Mouse (Mus musculus) granulocyte monocyte progenitor cell, adult 5-6 weeks (primary cell): ENCODE data around the gene Ctnnd2. TPM values are rescaled to one million over a fixed set of nuclear protein-coding genes. Genes with fewer than 3 reads are reported as not detected.

Experiments
- ATAC-seq: replicated peaks from 2 replicates; pipeline ENCODE4 v1.8.0; 2016; ENCODE audit warnings: mild to moderate bottlenecking, moderate TSS enrichment, inconsistent platforms; ENCODE audit not compliant: poor library complexity, severe bottlenecking
- total RNA-seq, 2 experiments: library from RNA; stranded (forward) in 1 of 2; stranded (reverse) in 1 of 2; fragments of 200-712, 200-1000 nt in 1 of 2; fragments of >200 nt in 1 of 2; fragmentation: Nextera tagmentation in 1 of 2; gene quantifications; 2 replicates each; pipeline ENCODE4 v1.2.3; 2014 to 2017

Ctnnd2 gene
- total RNA-seq, 2 experiments from 2014 or later = not detected

GRCm38 (mm10) chr15:30795723-30796122, 623.3 kb downstream of the Ctnnd2 start:
- no peak for ATAC-seq

DNA sequence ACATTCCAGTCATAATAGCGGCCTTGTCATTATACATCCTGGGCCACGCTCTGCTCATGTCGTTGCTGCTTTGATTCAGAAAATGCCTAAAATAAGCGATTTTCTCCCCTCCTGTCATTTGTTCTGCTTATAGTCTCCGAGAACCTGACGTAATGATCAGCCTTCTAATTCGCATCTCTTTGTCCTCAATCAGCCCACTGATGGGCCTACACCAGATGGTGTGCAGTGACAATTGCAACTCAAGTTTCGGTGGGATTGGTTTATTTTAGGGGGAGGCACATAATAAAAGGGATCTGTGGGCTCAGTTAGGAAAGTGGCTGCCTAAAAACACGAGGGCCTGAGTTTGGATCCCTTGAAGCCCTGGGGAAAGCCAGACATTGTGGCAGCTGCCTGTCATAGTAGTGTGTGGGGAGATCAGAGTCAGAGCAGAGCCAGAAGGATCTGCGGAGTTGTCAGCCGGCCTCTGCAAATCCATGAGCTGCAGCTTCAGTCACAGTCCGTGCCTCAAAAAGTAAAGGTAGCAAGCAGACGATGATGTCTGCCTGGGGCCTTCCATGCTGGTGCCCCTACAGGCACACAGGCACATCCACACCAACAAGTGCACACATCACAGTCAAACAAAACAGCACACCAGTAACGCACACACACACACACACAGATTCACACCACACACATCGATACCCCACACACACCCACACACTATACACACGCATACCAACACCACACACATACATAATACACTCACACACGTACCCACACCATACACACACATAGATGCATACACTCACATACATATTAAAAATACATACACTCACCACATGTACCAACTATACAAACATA, 655.3 kb downstream of the Ctnnd2 start:
- ATAC-seq = no peak

GRCm38 (mm10) chr15:30857277-30858176, 685.1 kb downstream of the Ctnnd2 start:
- no peak for ATAC-seq

GRCm38 (mm10) chr15:30867429-30867828, 695.0 kb downstream of the Ctnnd2 start:
- no peak for ATAC-seq

DNA sequence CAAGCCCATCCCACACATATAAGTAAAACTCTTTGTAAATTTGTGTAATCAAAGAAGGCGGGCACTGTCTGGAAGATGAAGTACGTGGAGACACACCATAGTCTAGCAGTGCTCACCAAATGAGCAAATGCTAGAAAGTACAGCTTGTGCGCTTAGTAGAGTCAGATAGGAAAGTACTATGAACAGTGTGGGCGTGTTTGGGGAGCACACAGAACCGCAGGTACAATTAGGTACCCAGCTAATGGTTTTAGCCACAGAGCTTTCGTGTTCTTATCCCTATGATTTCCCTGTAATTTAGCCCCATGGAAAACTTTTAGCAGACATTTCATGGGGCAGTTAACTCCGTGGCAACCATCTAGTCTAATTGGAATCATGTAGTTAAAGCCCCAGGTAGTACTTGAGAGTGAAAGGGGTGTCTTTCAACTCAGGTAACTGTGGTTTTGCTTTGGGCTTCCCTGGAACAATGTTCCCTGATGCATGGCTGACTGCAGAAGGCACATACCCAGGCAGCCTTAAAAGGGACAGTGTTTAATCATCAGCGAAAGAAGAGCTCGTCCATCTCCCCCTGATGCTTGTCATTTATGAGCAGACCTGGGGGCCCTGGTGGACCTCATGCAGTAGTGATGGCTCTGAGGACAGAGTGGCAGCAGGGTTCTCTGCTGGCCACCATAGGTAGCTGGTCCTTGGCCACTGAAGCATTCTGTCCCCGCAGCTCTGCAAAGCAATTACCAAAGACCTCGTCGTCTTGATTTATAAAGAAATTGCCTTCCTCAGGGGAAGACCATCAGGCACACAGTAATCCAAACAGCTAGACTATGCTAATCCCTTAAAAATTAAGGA, 697.5 kb downstream of the Ctnnd2 start:
- no peak for ATAC-seq

GRCm38 (mm10) chr15:30875523-30875922, 703.1 kb downstream of the Ctnnd2 start:
- no peak for ATAC-seq

- no peak for ATAC-seq
These were observed 712.4 kb downstream of the Ctnnd2 start for GRCm38 (mm10) chr15:30884692-30885334.

DNA sequence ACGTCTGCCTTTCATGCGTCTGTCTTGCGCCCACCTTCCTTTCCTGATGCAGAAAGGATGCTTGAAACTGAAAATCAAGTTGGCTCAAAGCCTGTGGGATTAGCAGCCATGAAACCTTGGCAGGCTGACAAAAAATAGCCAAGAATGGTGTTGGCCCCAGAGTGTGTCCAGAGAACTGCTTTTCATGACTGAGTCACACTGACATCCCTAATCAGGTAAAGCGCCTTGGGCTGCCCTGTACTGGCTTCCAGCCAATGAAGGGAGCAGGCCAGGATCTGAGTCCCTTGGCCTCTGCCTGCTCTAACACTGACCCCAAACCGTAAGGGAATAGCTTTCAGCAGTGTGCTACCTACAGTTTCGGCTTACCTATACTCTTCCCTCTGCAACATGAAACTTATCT, 713.0 kb downstream of the Ctnnd2 start:
- ATAC-seq = no peak

GRCm38 (mm10) chr15:30887559-30887958, 715.2 kb downstream of the Ctnnd2 start:
- ATAC-seq = no peak

- ATAC-seq = no peak
These were observed 719.6 kb downstream of the Ctnnd2 start for GRCm38 (mm10) chr15:30891986-30892385.

GRCm38 (mm10) chr15:30895063-30895462, 722.7 kb downstream of the Ctnnd2 start:
- no peak for ATAC-seq

GRCm38 (mm10) chr15:30897342-30897741, 724.9 kb downstream of the Ctnnd2 start:
- no peak for ATAC-seq

- ATAC-seq = no peak
These were observed 735.6 kb downstream of the Ctnnd2 start for GRCm38 (mm10) chr15:30908027-30908426.

- no peak for ATAC-seq
These were observed 741.0 kb downstream of the Ctnnd2 start for GRCm38 (mm10) chr15:30913360-30913759.

DNA sequence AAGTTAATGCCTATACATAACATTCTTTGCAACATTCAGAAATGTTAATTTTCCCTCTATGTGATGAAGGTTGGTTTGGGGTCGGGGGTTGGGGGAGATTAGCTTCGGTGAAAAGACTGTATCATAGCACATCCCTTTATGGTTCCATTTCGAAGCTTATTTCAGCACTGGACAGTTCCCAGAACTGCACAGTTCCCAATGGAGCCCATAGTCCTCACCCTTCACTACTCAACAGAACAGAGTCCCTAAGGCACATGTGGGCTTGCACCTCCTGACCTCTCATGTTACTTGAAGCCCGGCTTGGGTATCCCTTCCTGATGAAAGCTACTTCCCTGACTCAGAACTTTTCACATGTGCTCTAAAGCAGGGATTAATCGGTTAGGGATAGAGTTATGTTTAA, 753.4 kb downstream of the Ctnnd2 start:
- ATAC-seq = no peak

GRCm38 (mm10) chr15:30927632-30928031, 755.2 kb downstream of the Ctnnd2 start:
- ATAC-seq = peak; percentile 55; the same call in 1 of the 2 replicates

- ATAC-seq = no peak
These were observed 759.5 kb downstream of the Ctnnd2 start for GRCm38 (mm10) chr15:30931906-30932305.

GRCm38 (mm10) chr15:30945863-30946262, 773.5 kb downstream of the Ctnnd2 start:
- no peak for ATAC-seq

- no peak for ATAC-seq
These were observed 786.1 kb downstream of the Ctnnd2 start for GRCm38 (mm10) chr15:30958513-30958912.
